Mouse (Mus musculus) ES-Bruce4 (cell line): Measurements from ENCODE around the gene Car5a. TPM values are rescaled to one million over a fixed set of nuclear protein-coding genes. Genes with fewer than 3 reads are reported as not detected.

Source experiments
- H3K27ac ChIP-seq: 2 replicates; pipeline ENCODE4 v1.5.1; 2012; ENCODE audit warnings: low read length, inconsistent platforms; ENCODE audit not compliant: insufficient read depth
- H3K27me3 ChIP-seq: 2 replicates; pipeline ENCODE4 v1.6.1; 2012; ENCODE audit warnings: mild to moderate bottlenecking, low read length, inconsistent platforms; ENCODE audit not compliant: control insufficient read depth, poor library complexity, insufficient read depth, severe bottlenecking
- H3K36me3 ChIP-seq: 2 replicates; pipeline ENCODE4 v1.6.1; 2012; ENCODE audit warnings: inconsistent platforms, mild to moderate bottlenecking, low read length, moderate library complexity; ENCODE audit not compliant: control insufficient read depth, poor library complexity, insufficient read depth, severe bottlenecking
- H3K4me1 ChIP-seq: one replicate; pipeline ENCODE4 v1.8.1; 2011; ENCODE audit warnings: low read length; ENCODE audit not compliant: control insufficient read depth, insufficient read depth
- H3K4me3 ChIP-seq: 2 replicates; pipeline ENCODE4 v1.5.1; 2011; ENCODE audit warnings: low read depth, mild to moderate bottlenecking, low read length
- H3K9ac ChIP-seq: 2 replicates; pipeline ENCODE4 v1.6.1; 2012; ENCODE audit warnings: low read depth, mild to moderate bottlenecking, inconsistent platforms; ENCODE audit not compliant: poor library complexity, severe bottlenecking
- H3K9me3 ChIP-seq: replicated peaks from 2 replicates; pipeline ENCODE4 v1.6.1; 2012; ENCODE audit warnings: mild to moderate bottlenecking, low read length, inconsistent platforms; ENCODE audit not compliant: control insufficient read depth, poor library complexity, insufficient read depth, severe bottlenecking
- CTCF ChIP-seq: IDR thresholded peaks from one replicate; pipeline ENCODE4 v1.8.1; 2011; ENCODE audit warnings: low read depth, low read length
- EP300 ChIP-seq: IDR thresholded peaks from 2 replicates; pipeline ENCODE4 v1.6.1; 2011; ENCODE audit warnings: low read depth, low read length; ENCODE audit not compliant: insufficient read depth
- POLR2A ChIP-seq: IDR thresholded peaks from one replicate; pipeline ENCODE4 v1.8.1; 2011; ENCODE audit warnings: low read length; ENCODE audit not compliant: insufficient read depth
- polyA plus RNA-seq: library from polyadenylated mRNA; stranded (reverse); fragments of >200 nt; gene quantifications from 2 replicates; pipeline ENCODE4 v1.2.4, GENCODE M21; 2011; ENCODE audit warnings: low read depth; ENCODE audit not compliant: missing spikeins, insufficient read depth, insufficient read length

Car5a gene
- polyA plus RNA-seq = 4.3 and 5.8 TPM in 2 replicates

DNA sequence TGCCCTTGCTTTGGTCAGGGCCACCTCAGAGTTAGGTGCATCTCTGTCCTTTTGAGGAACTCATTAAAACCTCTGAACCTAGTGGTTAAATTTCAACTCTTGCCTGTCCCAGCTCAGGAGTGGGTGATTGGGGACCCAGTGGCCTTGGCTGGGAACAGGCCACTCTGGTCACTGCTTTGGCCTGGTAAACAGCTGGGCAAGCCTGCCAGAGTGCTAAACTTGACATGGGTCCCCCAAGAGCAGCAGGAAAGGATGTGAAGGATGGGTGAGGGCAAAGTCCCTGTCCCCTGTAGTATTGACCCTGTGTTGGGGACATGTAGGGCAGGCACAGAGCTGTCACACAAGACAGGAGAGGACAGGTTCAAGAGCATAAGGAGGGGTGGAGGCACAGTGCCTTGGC lies at the start of gene Car5a:
TSS of gene Car5a (minus strand) at position 74 of the 400 bp plus-strand sequence.
- Histone ChIP-seq H3K4me1 (peaks cover 6% of the 10 kb centered on the region), H3K9me3 (no peaks in the 10 kb centered on the region), H3K27me3 (no peaks in the 10 kb centered on the region), H3K36me3 (no peaks in the 10 kb centered on the region), H3K9ac (no peak within 1 kb of the TSS), H3K4me3 (no peak within 1 kb of the TSS), H3K27ac (no peak within 1 kb of the TSS)
- TF ChIP-seq CTCF = no peak
- no peak for TF ChIP-seq POLR2A
- TF ChIP-seq EP300 = no peak

DNA sequence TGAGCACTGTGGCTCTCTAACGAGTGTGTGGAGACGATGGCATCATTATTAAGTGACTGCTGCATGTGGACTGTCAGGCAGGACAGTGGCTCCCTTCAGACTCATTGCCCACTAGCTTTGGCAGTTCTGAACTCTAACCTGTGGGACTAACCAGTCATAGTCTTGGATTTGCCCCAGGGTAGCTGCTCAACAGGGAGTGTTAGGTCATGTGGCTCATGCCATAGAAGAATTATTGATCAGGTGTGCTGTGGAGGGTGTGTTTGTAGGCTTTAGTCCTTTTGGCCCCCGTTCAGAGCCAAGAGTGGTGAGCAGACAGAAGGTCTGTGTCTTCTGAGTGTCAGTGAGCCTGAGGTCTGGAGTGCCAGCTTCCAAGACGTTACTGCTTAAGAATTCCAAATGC lies 48.2 kb upstream of the Car5a start:
- Histone ChIP-seq H3K36me3 (peaks cover 40% of the 10 kb centered on the region), H3K4me1 (no peaks in the 10 kb centered on the region), H3K9ac (no peak overlapping the region), H3K9me3 (no peaks in the 10 kb centered on the region), H3K4me3 (no peak overlapping the region), H3K27me3 (no peaks in the 10 kb centered on the region), H3K27ac (no peak overlapping the region)
- TF ChIP-seq EP300 (no peak), CTCF (no peak), POLR2A (no peak)

DNA sequence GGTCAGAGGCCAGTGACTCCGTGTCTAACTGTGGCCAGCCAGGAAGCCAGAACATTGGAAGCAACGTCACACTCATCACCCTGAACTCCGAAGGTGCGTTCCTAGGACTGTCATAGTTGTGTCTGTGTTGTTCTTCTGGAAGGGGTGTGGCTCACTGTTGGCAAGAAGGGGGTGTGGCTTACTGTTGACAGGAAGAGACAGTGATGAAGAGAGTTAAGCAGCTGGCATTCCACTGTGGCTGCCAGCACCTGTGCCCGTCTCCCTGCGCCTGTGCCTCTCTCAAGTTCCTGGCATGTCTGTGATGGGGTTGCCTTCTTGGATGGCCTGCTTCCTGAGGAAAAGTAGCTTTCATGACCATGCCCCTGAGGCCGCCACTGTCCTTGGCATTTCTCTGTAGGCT lies 46.9 kb upstream of the Car5a start:
- H3K4me3 ChIP-seq = no peak overlapping the region
- H3K27me3 ChIP-seq = no peaks in the 10 kb centered on the region
- H3K9me3 ChIP-seq = no peaks in the 10 kb centered on the region
- H3K9ac ChIP-seq = no peak overlapping the region
- TF ChIP-seq EP300 (no peak), POLR2A (no peak), CTCF (no peak)
- H3K27ac ChIP-seq = no peak overlapping the region
- H3K4me1 ChIP-seq = no peaks in the 10 kb centered on the region
- peaks cover 31% of the 10 kb centered on the region for H3K36me3 ChIP-seq

DNA sequence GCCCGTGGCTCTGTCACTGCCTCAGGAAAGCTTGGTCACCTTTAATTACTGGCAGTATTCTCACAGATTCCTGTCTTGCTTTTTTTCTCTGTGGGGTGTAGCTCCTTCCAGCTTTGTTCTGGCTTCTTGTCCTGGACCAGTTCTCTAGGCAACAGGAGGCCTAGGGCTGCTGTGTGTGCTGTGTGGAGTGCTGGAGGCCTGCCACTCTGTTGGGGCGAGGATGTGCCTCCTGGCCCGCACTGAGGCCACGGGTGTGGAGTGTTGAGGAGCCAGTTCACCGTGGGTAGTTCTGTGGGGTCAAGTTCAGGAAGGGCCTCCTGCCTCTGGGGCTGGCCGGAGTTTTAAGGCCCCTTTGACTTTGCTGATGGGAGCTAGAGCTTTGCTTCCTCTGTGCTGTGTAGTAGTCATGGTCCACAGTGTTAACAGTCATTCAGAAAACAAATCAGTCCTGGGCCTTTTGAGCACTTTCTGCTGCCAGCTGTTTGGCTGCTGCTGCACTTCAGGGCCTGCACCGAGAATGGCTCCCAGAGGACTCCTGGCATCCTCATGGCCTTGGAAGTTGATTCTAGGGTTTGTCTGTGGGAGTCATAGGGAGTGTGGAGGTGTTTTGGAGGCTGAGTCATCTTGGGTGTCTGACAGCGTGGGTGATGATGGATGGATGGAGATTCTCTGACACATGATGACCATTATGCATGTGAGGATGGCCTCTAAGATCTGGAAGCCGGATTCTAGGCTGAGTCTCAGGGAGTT lies 46.0 kb upstream of the Car5a start:
- H3K27me3 ChIP-seq = no peaks in the 10 kb centered on the region
- TF ChIP-seq POLR2A (no peak), EP300 (no peak), CTCF (no peak)
- H3K36me3 ChIP-seq = peaks cover 24% of the 10 kb centered on the region
- H3K27ac ChIP-seq = no peak overlapping the region
- H3K4me3 ChIP-seq = no peak overlapping the region
- H3K9me3 ChIP-seq = no peaks in the 10 kb centered on the region
- H3K9ac ChIP-seq = no peak overlapping the region
- no peaks in the 10 kb centered on the region for H3K4me1 ChIP-seq

DNA sequence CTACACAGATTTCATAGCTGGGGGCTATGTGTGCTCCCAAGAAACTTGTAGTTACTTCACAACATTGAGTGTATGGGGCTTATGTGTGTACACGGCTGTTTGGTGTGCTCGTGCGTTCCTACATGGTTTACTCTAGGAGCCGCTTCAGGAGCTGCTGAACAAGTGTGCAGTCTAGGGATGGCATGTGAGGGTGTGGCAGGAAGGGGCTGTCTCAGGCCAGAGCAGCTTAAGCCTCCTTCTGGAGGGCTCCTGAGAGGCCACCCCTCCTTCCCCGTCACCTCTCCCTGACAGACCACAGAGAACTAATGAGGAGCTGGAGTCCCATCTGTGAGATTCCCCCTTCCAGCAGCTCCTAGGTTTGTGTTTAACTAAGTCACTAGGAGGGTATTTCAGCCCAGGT lies 43.2 kb upstream of the Car5a start:
- Histone ChIP-seq H3K27me3 (no peaks in the 10 kb centered on the region), H3K36me3 (peaks cover 28% of the 10 kb centered on the region), H3K9me3 (no peaks in the 10 kb centered on the region), H3K4me3 (no peak overlapping the region), H3K27ac (no peak overlapping the region), H3K9ac (no peak overlapping the region), H3K4me1 (no peaks in the 10 kb centered on the region)
- TF ChIP-seq CTCF (no peak), POLR2A (no peak), EP300 (no peak)

DNA sequence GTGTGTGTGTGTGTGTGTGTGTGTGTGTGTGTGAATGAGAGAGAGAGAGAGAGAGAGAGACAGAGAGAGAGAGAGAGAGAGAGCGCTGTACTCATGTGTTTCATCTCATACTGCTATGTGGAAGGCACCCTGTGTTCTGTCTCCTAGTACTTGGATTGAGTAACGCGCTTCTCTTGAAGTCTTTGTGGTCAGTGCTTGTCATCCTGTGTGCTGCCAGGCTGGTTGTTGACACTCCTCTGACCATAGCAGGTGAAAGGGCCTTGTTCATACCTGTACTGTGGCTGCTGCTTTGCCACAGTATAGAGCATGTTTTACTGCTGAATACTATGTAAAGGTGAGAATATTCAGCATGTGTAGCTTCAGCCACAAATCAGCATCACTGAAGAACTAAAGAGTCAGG lies 41.0 kb upstream of the Car5a start:
- Histone ChIP-seq H3K36me3 (peaks cover 35% of the 10 kb centered on the region), H3K27ac (no peak overlapping the region), H3K9ac (no peak overlapping the region), H3K9me3 (no peaks in the 10 kb centered on the region), H3K27me3 (no peaks in the 10 kb centered on the region), H3K4me3 (no peak overlapping the region), H3K4me1 (no peaks in the 10 kb centered on the region)
- TF ChIP-seq CTCF (no peak), POLR2A (no peak), EP300 (no peak)
